Mouse (Mus musculus): ENCODE results near the gene Ap3d1. TPM values are rescaled to one million over a fixed set of nuclear protein-coding genes. Genes with fewer than 3 reads are reported as not detected.

Ap3d1 gene
- polyA plus RNA-seq, 1 experiment, result 68.0 TPM

DNA sequence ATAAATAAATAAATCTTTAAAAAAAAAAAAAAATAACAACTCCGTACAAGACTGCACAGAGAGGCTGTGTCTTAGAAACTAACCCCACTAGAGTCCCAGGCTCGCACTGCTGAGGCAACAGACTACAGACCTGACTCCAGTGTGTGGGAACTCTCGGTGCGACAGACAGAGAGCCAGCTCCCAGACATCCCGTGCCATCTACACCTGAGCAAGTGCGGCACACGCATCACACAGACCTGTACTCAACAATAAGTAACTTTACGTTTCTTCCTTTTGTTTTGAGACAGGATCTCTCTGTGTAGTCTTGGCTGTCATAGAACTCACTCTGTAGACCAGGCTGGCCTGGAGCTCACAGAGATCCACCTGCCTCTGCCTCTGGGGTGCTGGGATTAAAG is 44.7 kb downstream of the Ap3d1 start:
- Histone ChIP-seq H3ac (ENCODE audit: control insufficient read depth, insufficient read length) (no peak overlapping the region), H3K27me3 (ENCODE audit: control insufficient read depth, insufficient read depth, insufficient read length) (no peaks in the 10 kb centered on the region), H3K79me2 (ENCODE audit: control insufficient read depth, insufficient read depth) (peaks cover 26% of the 10 kb centered on the region), H3K36me3 (ENCODE audit: control insufficient read depth, insufficient read depth) (peaks cover 4% of the 10 kb centered on the region), H3K4me2 (ENCODE audit: low read depth) (no peak overlapping the region), H3K4me3 (no peak overlapping the region)
- no peak for TF ChIP-seq CEBPB (IDR thresholded peaks at IDR 0.05; ENCODE audit: insufficient read depth, poor library complexity, severe bottlenecking)
- no peak for TF ChIP-seq REST (IDR thresholded peaks at IDR 0.05; ENCODE audit: insufficient read depth, insufficient read length)
- no peak for TF ChIP-seq MAX (IDR thresholded peaks at IDR 0.05; ENCODE audit: low read depth)
- TF ChIP-seq USF1 (IDR thresholded peaks at IDR 0.05; ENCODE audit: low read depth), result no peak
- no peak for TF ChIP-seq MYOD1 (IDR thresholded peaks at IDR 0.05; ENCODE audit: control insufficient read depth in 1 of 3, insufficient read length in 2 of 3, low read depth in 2 of 3)
- no peak for TF ChIP-seq MYOG (IDR thresholded peaks at IDR 0.05; ENCODE audit: control insufficient read depth in 1 of 3, insufficient read depth in 1 of 3, insufficient read length in 2 of 3, low read depth in 2 of 3)
- TF ChIP-seq TCF3 (IDR thresholded peaks at IDR 0.05; ENCODE audit: insufficient read length, low read depth), result no peak
- no peak for TF ChIP-seq POLR2A (IDR thresholded peaks at IDR 0.05; ENCODE audit: insufficient read length, low read depth)
- no peak for TF ChIP-seq E2F4 (IDR thresholded peaks at IDR 0.05; ENCODE audit: insufficient read depth)
- TF ChIP-seq SRF (IDR thresholded peaks at IDR 0.05; ENCODE audit: control insufficient read depth, insufficient read length, low read depth), result no peak
- no peak for TF ChIP-seq POLR2AphosphoS2 (IDR thresholded peaks at IDR 0.05; ENCODE audit: insufficient read length, low read depth)
- TF ChIP-seq TCF12 (IDR thresholded peaks at IDR 0.05; ENCODE audit: insufficient read depth, poor library complexity, severe bottlenecking), result no peak

GRCm38 (mm10) chr10:80696502-80697392 is 45.3 kb downstream of the Ap3d1 start:
- TF ChIP-seq MYOD1 (IDR thresholded peaks at IDR 0.05; ENCODE audit: control insufficient read depth in 1 of 3, insufficient read length in 2 of 3, low read depth in 2 of 3), result peak; percentile 54 to 98 (median 98)
- peak in 2 of 3 experiments; percentile 75 to 93 for TF ChIP-seq MYOG (IDR thresholded peaks at IDR 0.05; ENCODE audit: control insufficient read depth in 1 of 3, insufficient read depth in 1 of 3, insufficient read length in 2 of 3, low read depth in 2 of 3)
- TF ChIP-seq TCF12 (IDR thresholded peaks at IDR 0.05; ENCODE audit: insufficient read depth, poor library complexity, severe bottlenecking), result peak; percentile 21
- no peak for TF ChIP-seq POLR2A (IDR thresholded peaks at IDR 0.05; ENCODE audit: insufficient read length, low read depth)
- H3K27me3 ChIP-seq (ENCODE audit: control insufficient read depth, insufficient read depth, insufficient read length), result no peaks in the 10 kb centered on the region
- H3K36me3 ChIP-seq (ENCODE audit: control insufficient read depth, insufficient read depth), result peaks cover 4% of the 10 kb centered on the region
- H3K4me3 ChIP-seq, result no peak overlapping the region
- no peak overlapping the region for H3ac ChIP-seq (ENCODE audit: control insufficient read depth, insufficient read length)
- peaks cover 26% of the 10 kb centered on the region for H3K79me2 ChIP-seq (ENCODE audit: control insufficient read depth, insufficient read depth)
- peak overlapping the region; percentile 35 for H3K4me2 ChIP-seq (ENCODE audit: low read depth)

GRCm38 (mm10) chr10:80695801-80696501 is 46.1 kb downstream of the Ap3d1 start:
- no peak for TF ChIP-seq TCF3 (IDR thresholded peaks at IDR 0.05; ENCODE audit: insufficient read length, low read depth)
- no peak for TF ChIP-seq MYOD1 (IDR thresholded peaks at IDR 0.05; ENCODE audit: control insufficient read depth in 1 of 3, insufficient read length in 2 of 3, low read depth in 2 of 3)
- no peak for TF ChIP-seq REST (IDR thresholded peaks at IDR 0.05; ENCODE audit: insufficient read depth, insufficient read length)
- TF ChIP-seq POLR2AphosphoS2 (IDR thresholded peaks at IDR 0.05; ENCODE audit: insufficient read length, low read depth), result no peak
- no peak for TF ChIP-seq POLR2A (IDR thresholded peaks at IDR 0.05; ENCODE audit: insufficient read length, low read depth)
- no peak for TF ChIP-seq TCF12 (IDR thresholded peaks at IDR 0.05; ENCODE audit: insufficient read depth, poor library complexity, severe bottlenecking)
- TF ChIP-seq MAX (IDR thresholded peaks at IDR 0.05; ENCODE audit: low read depth), result no peak
- no peak for TF ChIP-seq E2F4 (IDR thresholded peaks at IDR 0.05; ENCODE audit: insufficient read depth)
- no peak for TF ChIP-seq USF1 (IDR thresholded peaks at IDR 0.05; ENCODE audit: low read depth)
- TF ChIP-seq CEBPB (IDR thresholded peaks at IDR 0.05; ENCODE audit: insufficient read depth, poor library complexity, severe bottlenecking), result no peak
- TF ChIP-seq SRF (IDR thresholded peaks at IDR 0.05; ENCODE audit: control insufficient read depth, insufficient read length, low read depth), result no peak
- Histone ChIP-seq H3K4me3 (no peak overlapping the region), H3K27me3 (ENCODE audit: control insufficient read depth, insufficient read depth, insufficient read length) (no peaks in the 10 kb centered on the region), H3K79me2 (ENCODE audit: control insufficient read depth, insufficient read depth) (peaks cover 23% of the 10 kb centered on the region), H3K4me2 (ENCODE audit: low read depth) (peak overlapping the region; percentile 35), H3ac (ENCODE audit: control insufficient read depth, insufficient read length) (no peak overlapping the region), H3K36me3 (ENCODE audit: control insufficient read depth, insufficient read depth) (peaks cover 4% of the 10 kb centered on the region)

- no peaks in the 10 kb centered on the region for H3K27me3 ChIP-seq (ENCODE audit: control insufficient read depth, insufficient read depth, insufficient read length)
- H3K4me2 ChIP-seq (ENCODE audit: low read depth), result peak overlapping the region; percentile 22
- H3ac ChIP-seq (ENCODE audit: control insufficient read depth, insufficient read length), result no peak overlapping the region
- H3K36me3 ChIP-seq (ENCODE audit: control insufficient read depth, insufficient read depth), result peaks cover 4% of the 10 kb centered on the region
- TF ChIP-seq MYOD1 (IDR thresholded peaks at IDR 0.05; ENCODE audit: control insufficient read depth in 1 of 3, insufficient read length in 2 of 3, low read depth in 2 of 3), result no peak
- H3K4me3 ChIP-seq, result no peak overlapping the region
- H3K79me2 ChIP-seq (ENCODE audit: control insufficient read depth, insufficient read depth), result peaks cover 15% of the 10 kb centered on the region
Measured at GRCm38 (mm10) chr10:80695186-80695585, 46.9 kb downstream of the Ap3d1 start.

Data from myocyte (in vitro differentiated cells).